Mouse (Mus musculus) embryonic facial prominence, embryonic 13.5 days (tissue): ENCODE measurements at regions not wholly inside any gene's neighbourhood (a gene's known extent, or its start where the extent isn't known, plus 50 kb on each side); places are given as distances from the start of the nearest gene placed in this dataset.

Experiments used
- ATAC-seq: fragments of 200-750 bp; cut with Nextera tagmentation; 2 replicates; pipeline ENCODE4 v1.8.0; 2017; ENCODE audit warnings: low read depth; ENCODE audit not compliant: insufficient number of reproducible peaks, insufficient read depth, low FRiP score, low TSS enrichment
- H3K27ac ChIP-seq: fragments of 300-500 bp; sonication (generic); 2 replicates; pipeline ENCODE4 v1.5.1; 2015; ENCODE audit warnings: moderate library complexity, mild to moderate bottlenecking, inconsistent platforms
- H3K27me3 ChIP-seq: fragments of 300-500 bp; sonication (generic); 2 replicates; pipeline ENCODE4 v1.6.1; 2015; ENCODE audit warnings: mild to moderate bottlenecking, inconsistent platforms
- H3K36me3 ChIP-seq: fragments of 300-500 bp; sonication (generic); 2 replicates; pipeline ENCODE4 v1.6.1; 2015; ENCODE audit warnings: mild to moderate bottlenecking, inconsistent platforms
- H3K4me1 ChIP-seq: fragments of 300-500 bp; sonication (generic); 2 replicates; pipeline ENCODE4 v1.6.1; 2015; ENCODE audit warnings: inconsistent platforms
- H3K4me2 ChIP-seq: fragments of 300-500 bp; sonication (generic); 2 replicates; pipeline ENCODE4 v1.6.1; 2015; ENCODE audit warnings: moderate library complexity, mild to moderate bottlenecking, inconsistent platforms
- H3K4me3 ChIP-seq: fragments of 300-500 bp; sonication (generic); 2 replicates; pipeline ENCODE4 v1.5.1; 2015; ENCODE audit warnings: mild to moderate bottlenecking, inconsistent platforms
- H3K9ac ChIP-seq: fragments of 300-500 bp; sonication (generic); 2 replicates; pipeline ENCODE4 v1.6.1; 2015; ENCODE audit warnings: mild to moderate bottlenecking, inconsistent platforms
- H3K9me3 ChIP-seq: fragments of 300-500 bp; sonication (generic); 2 replicates; pipeline ENCODE4 v1.6.1; 2016; ENCODE audit warnings: inconsistent platforms
- WGBS: fragments of 180-500 bp; shearing (Covaris S2); methylation state at CpG from one replicate; pipeline ENCODE4 v1.1.7; 2015; ENCODE audit warnings: mixed read lengths; 5-methylcytosine and 5-hydroxymethylcytosine counted together

GRCm38 (mm10) chr7:70300516-70300915, 66.0 kb downstream of the Nr2f2 start:
- H3K27me3 ChIP-seq = 0 out of 2 replicates have a peak, but pooled peaks cover 7% of the 10 kb centered on the region
- no peak overlapping the region for H3K27ac ChIP-seq
- H3K4me2 ChIP-seq = no peak overlapping the region
- H3K4me1 ChIP-seq = no peaks in the 10 kb centered on the region
- no peak overlapping the region for H3K9ac ChIP-seq
- H3K9me3 ChIP-seq = no peaks in the 10 kb centered on the region
- H3K4me3 ChIP-seq = no peak overlapping the region
- ATAC-seq = no peak
- H3K36me3 ChIP-seq = no peaks in the 10 kb centered on the region
- 43% methylated on average over 5 of the region's 5 CpGs for WGBS

DNA sequence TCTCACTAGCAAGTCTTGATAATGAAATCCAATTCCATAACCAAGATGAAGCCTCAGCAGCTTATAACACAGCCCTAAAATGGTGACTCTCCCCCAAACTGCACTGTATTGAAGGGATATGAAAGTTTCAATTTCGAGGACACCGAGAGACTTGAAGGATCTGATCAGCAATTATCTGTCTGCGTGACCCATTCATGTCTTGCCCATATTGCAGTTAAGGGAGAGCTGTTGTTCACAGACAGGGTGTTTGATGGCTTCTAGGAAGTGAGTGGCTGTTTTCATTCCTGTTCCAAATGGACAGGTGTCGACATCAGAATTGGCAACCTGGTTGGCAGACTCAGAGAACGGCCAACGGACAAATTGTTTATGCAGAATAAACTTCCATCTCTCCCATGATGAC, 75.1 kb downstream of the Nr2f2 start:
- H3K27me3 ChIP-seq = peaks cover 65% of the 10 kb centered on the region
- no peak for ATAC-seq
- peaks cover 8% of the 10 kb centered on the region for H3K4me1 ChIP-seq
- no peak overlapping the region for H3K4me3 ChIP-seq
- H3K27ac ChIP-seq = no peak overlapping the region
- H3K9me3 ChIP-seq = no peaks in the 10 kb centered on the region
- H3K36me3 ChIP-seq = no peaks in the 10 kb centered on the region
- H3K9ac ChIP-seq = no peak overlapping the region
- WGBS = 90% methylated on average over 6 of the region's 6 CpGs
- H3K4me2 ChIP-seq = no peak overlapping the region

DNA sequence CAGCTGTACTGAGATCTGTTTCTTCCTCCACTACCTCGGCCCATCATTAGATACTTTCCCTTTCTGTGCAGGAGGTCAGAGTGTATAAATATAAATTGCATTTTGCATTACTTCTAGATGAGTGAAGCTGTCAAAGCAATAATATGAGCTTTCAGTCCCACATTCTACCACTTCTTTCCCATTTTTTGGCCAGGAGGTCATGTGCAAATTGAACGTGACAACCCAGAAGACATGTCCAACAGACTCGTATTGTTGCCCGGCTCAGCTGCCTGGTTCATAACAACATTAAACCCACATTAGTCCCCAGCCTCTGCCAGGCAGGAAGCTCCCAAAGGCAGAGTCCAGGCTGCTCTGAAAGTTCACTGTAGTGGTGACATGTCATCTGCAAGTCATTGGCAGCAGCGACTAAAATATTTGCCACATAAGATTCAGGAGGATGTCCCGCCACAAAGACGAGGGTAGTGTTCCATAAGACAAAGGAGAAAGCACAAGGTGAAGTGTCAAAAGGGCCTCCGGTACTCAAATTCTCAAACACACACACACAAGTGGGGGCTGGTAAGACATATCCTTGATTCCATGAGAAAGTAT, 75.7 kb downstream of the Nr2f2 start:
- no peak overlapping the region for H3K27ac ChIP-seq
- H3K27me3 ChIP-seq = peaks cover 71% of the 10 kb centered on the region
- H3K4me2 ChIP-seq = no peak overlapping the region
- WGBS = 63% methylated on average over 8 of the region's 8 CpGs
- H3K36me3 ChIP-seq = no peaks in the 10 kb centered on the region
- H3K4me1 ChIP-seq = peaks cover 8% of the 10 kb centered on the region
- H3K9ac ChIP-seq = no peak overlapping the region
- no peak overlapping the region for H3K4me3 ChIP-seq
- H3K9me3 ChIP-seq = no peaks in the 10 kb centered on the region
- ATAC-seq = no peak

- Histone ChIP-seq H3K4me2 (no peak overlapping the region), H3K9me3 (no peaks in the 10 kb centered on the region), H3K36me3 (no peaks in the 10 kb centered on the region), H3K4me3 (no peak overlapping the region), H3K9ac (no peak overlapping the region), H3K4me1 (peaks cover 8% of the 10 kb centered on the region), H3K27me3 (peaks cover 77% of the 10 kb centered on the region), H3K27ac (no peak overlapping the region)
- no peak for ATAC-seq
- 49% methylated on average over 6 of the region's 6 CpGs for WGBS
Measured at GRCm38 (mm10) chr7:70290277-70290676, 76.3 kb downstream of the Nr2f2 start.

- Histone ChIP-seq H3K36me3 (no peaks in the 10 kb centered on the region), H3K9ac (no peak overlapping the region), H3K4me3 (no peak overlapping the region), H3K4me1 (peaks cover 8% of the 10 kb centered on the region), H3K27ac (no peak overlapping the region), H3K9me3 (no peaks in the 10 kb centered on the region), H3K4me2 (no peak overlapping the region), H3K27me3 (peaks cover 91% of the 10 kb centered on the region)
- WGBS = 13% methylated on average over 5 of the region's 5 CpGs
- ATAC-seq = no peak
Measured at GRCm38 (mm10) chr7:70288621-70289020, 77.9 kb downstream of the Nr2f2 start.

DNA sequence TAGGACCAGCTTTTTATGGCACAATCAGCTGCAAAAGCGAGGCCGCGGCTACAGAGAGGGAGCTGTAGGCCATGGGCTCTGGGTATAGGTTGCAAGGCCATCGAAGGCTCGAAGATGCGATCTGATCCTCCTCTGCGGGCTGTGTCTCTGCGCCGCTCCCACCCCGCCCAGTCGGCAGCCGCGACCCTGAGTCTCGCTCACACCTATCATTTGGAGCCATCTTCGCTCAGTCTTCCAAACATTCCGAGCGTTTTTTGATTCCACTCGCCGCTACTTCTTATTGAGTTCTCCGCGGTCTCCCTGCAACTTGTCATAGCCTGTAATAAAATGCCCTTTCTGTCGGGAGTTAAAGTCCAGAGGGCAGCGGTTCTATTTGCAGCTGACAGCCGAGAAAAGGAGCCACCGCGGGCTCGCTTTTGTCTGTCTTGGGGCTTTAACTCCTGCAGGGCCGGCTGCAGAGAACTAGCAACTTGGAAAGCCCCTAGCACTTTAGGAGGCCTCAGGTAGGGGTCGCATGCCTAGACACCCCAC, 78.6 kb downstream of the Nr2f2 start:
- H3K27me3 ChIP-seq = peaks cover 97% of the 10 kb centered on the region
- no peak for ATAC-seq
- H3K4me2 ChIP-seq = peak overlapping the region; percentile 49
- WGBS = under 1% methylated on average over 29 of the region's 29 CpGs
- H3K4me3 ChIP-seq = peak overlapping the region; percentile 25
- no peaks in the 10 kb centered on the region for H3K9me3 ChIP-seq
- H3K9ac ChIP-seq = 0 out of 2 replicates have a peak overlapping the region, but pooled peaks have one; percentile 36
- H3K4me1 ChIP-seq = peaks cover 8% of the 10 kb centered on the region
- H3K36me3 ChIP-seq = no peaks in the 10 kb centered on the region
- H3K27ac ChIP-seq = no peak overlapping the region

DNA sequence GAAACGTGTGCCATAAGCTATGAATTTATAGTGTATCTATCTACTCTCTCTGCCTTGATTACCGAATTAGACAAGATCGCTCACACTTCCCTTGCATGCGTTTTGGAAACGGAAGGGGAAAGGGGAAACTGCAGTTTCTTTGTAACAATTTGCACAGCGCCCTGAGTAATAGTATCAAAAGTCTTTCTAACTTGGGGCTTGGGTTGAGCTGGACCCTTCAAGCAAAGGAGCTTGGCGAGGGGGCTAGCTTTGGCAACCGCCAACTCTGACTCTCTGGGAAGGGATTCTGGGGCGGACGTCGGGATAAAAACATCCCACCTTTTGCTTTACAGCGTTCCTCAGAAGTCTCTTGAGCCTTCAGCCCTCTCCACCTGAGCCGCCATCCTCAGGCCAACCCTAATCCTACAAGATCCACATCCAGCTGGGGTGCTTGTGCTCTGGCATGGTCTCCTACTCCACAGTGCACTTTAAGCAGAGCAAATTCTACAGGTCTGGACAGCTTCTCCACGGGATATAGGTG, 79.6 kb downstream of the Nr2f2 start:
- Histone ChIP-seq H3K27ac (no peak overlapping the region), H3K36me3 (no peaks in the 10 kb centered on the region), H3K9ac (no peak overlapping the region), H3K4me3 (no peak overlapping the region), H3K27me3 (peaks cover 100% of the 10 kb centered on the region), H3K4me1 (peaks cover 8% of the 10 kb centered on the region), H3K9me3 (no peaks in the 10 kb centered on the region), H3K4me2 (no peak overlapping the region)
- no peak for ATAC-seq
- WGBS = 3% methylated on average over 14 of the region's 14 CpGs

DNA sequence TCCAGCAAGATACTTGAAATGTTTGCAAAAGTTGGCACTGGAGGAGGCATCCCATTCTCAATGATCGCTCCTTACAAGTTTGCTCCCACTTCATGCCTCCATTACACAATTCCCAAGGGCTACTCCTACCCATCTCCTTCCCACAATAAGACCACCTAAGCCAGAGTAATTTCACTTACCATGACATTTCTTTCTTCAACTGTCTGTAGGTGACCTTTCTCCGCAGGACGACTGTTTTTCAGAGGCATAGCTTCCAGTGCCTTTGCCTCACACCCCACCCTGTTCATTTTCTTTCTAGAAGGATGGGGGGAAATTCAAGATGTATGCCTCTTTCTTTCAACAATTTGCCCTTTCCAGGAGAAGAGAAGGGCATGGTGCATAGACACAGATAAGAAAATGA, 81.2 kb downstream of the Nr2f2 start:
- no peaks in the 10 kb centered on the region for H3K9me3 ChIP-seq
- no peaks in the 10 kb centered on the region for H3K36me3 ChIP-seq
- peaks cover 20% of the 10 kb centered on the region for H3K4me1 ChIP-seq
- no peak overlapping the region for H3K27ac ChIP-seq
- H3K4me2 ChIP-seq = no peak overlapping the region
- H3K9ac ChIP-seq = no peak overlapping the region
- ATAC-seq = no peak
- WGBS = 8% methylated on average over 3 of the region's 3 CpGs
- no peak overlapping the region for H3K4me3 ChIP-seq
- H3K27me3 ChIP-seq = peaks cover 100% of the 10 kb centered on the region

GRCm38 (mm10) chr7:70283836-70284235, 82.7 kb downstream of the Nr2f2 start:
- Histone ChIP-seq H3K36me3 (no peaks in the 10 kb centered on the region), H3K27ac (no peak overlapping the region), H3K4me3 (no peak overlapping the region), H3K4me2 (no peak overlapping the region), H3K9me3 (no peaks in the 10 kb centered on the region), H3K27me3 (peaks cover 100% of the 10 kb centered on the region), H3K9ac (no peak overlapping the region), H3K4me1 (peaks cover 24% of the 10 kb centered on the region)
- WGBS = 6% methylated on average over 1 of the region's 1 CpGs
- ATAC-seq = no peak

DNA sequence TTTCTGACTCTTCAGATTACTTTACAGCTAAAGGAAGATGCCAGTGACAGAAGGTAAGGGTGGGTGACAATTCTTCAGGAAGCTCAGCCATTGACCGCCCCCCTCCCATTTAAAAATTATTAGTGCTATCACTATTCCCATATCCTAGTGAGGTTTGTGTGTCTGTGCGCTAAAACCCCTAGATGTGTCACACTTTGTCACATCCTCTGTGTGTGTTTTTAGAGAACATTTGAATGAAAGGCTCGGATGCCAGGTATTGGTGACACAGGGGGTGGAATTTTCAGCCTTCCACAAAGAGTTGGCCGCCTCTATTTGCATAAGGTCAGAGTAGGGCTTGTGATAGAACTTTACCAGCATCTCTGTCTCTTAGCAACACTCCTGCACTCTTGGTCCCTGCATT, 83.4 kb downstream of the Nr2f2 start:
- 4% methylated on average over 4 of the region's 4 CpGs for WGBS
- Histone ChIP-seq H3K9ac (no peak overlapping the region), H3K4me1 (peaks cover 22% of the 10 kb centered on the region), H3K9me3 (no peaks in the 10 kb centered on the region), H3K27ac (no peak overlapping the region), H3K4me2 (no peak overlapping the region), H3K27me3 (peaks cover 98% of the 10 kb centered on the region), H3K36me3 (no peaks in the 10 kb centered on the region), H3K4me3 (no peak overlapping the region)
- no peak for ATAC-seq

GRCm38 (mm10) chr7:70281891-70282515, 84.5 kb downstream of the Nr2f2 start:
- Histone ChIP-seq H3K27ac (no peak overlapping the region), H3K4me2 (no peak overlapping the region), H3K9ac (no peak overlapping the region), H3K4me1 (peaks cover 16% of the 10 kb centered on the region), H3K4me3 (no peak overlapping the region), H3K36me3 (no peaks in the 10 kb centered on the region), H3K27me3 (peaks cover 97% of the 10 kb centered on the region), H3K9me3 (no peaks in the 10 kb centered on the region)
- no peak for ATAC-seq
- whole genome bisulfite sequencing = 1% methylated on average over 11 of the region's 11 CpGs

DNA sequence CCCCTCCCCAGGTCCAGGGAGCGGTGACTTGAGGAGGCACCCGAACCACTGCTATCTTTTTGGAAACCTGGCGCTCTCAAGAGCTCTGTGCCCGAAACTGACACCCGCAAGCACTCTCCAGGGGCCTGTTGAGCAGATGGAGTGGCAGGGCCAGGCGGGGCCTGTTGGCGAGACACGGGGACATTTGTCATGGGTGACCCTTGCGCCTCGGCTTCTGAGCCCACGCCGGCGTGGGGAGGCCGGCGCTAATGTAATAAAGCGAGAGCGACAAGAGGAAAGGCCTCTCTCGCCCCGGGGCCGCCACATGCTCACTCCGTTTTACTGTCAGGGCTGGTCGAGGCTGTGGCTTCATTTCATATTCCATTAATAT, 85.2 kb downstream of the Nr2f2 start:
- H3K4me1 ChIP-seq = peaks cover 16% of the 10 kb centered on the region
- no peak overlapping the region for H3K9ac ChIP-seq
- H3K4me3 ChIP-seq = peak overlapping the region; percentile 28
- ATAC-seq = no peak
- H3K4me2 ChIP-seq = peak overlapping the region; percentile 49
- H3K27ac ChIP-seq = no peak overlapping the region
- WGBS = 1% methylated on average over 22 of the region's 22 CpGs
- no peaks in the 10 kb centered on the region for H3K9me3 ChIP-seq
- H3K27me3 ChIP-seq = peaks cover 97% of the 10 kb centered on the region
- H3K36me3 ChIP-seq = no peaks in the 10 kb centered on the region
